Mouse (Mus musculus) ovary, postnatal 14 days (tissue): ENCODE results near the gene Gm21440.
"Not testable (repeated sequence)": the region's sequence is repeated elsewhere in the genome, so short reads cannot be mapped to it uniquely, and the experiment has no call there.

Experiments
- DNase-seq: peaks from one replicate; pipeline ENCODE4 v3.0.0; 2022; ENCODE audit warnings: low spot score

Gene Gm21440

DNA sequence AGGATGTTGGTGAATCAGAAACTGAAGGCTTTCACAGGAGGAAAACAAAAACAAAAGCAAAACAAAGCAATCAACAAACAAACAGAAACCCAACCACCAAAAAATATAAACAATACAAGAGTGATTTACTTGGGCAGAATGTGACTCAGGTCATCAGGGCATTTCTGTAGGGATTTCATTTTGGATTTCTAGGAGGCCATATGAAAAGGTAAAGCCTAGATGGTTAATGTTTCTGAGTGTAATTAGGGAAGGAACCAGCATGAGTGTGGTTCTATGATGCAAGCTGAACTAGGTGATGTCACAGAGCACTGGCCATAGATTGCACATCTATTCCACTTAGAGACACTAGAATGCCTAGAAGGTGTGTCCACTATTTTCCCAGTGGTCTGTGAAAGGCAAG, at the start of gene Gm21440, which contains the start of gene Gm21454:
TSS of gene Gm21440 (plus strand) at position 301 of the 400 bp plus-strand sequence.
TSS of gene Gm21454 (plus strand) at position 352 of the 400 bp plus-strand sequence.
- not testable (repeated sequence) for DNase-seq

DNA sequence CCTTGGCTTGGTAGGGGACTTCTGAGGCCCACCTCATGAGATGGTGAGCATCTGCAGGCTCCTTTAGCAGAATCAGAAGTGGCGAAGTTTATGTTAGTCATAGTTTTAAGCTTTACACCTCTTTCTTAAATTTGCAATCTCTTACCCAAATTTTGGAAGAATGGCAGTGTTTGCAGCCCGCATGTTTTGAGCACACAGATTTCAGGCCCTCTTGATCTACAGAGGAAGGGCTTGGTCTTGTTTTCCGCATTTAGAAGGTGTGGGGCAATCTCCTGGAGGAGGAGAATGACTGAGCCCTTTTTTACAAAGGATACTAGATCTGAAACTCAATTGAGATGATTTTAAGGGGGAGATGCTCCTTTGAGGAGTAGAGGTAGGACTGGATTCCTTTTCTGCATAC, 28.4 kb upstream of the Gm21440 start, which contains the start of gene Gm21828:
TSS of gene Gm21828 (minus strand) at position 101 of the 400 bp plus-strand sequence.
- not testable (repeated sequence) for DNase-seq
